Mouse (Mus musculus): ENCODE results near the gene Gpr62. TPM values are rescaled to one million over a fixed set of nuclear protein-coding genes. Genes with fewer than 3 reads are reported as not detected.
A peak's percentile ranks its signal among the peaks of the same experiment; 100 is the strongest.

Gene Gpr62
- polyA plus RNA-seq, 1 experiment from 2014 or later: 0.20 TPM

GRCm38 (mm10) chr9:106482578-106483115, 16.9 kb upstream of the Gpr62 start:
- H3K27me3 ChIP-seq (replicated peaks): no peaks in the 10 kb centered on the region
- H3K36me3 ChIP-seq: peaks cover 36% of the 10 kb centered on the region
- H3K27ac ChIP-seq: no peak overlapping the region
- H3K9me3 ChIP-seq: no peaks in the 10 kb centered on the region
- H3K9ac ChIP-seq: no peak overlapping the region
- no peak overlapping the region for H3K4me3 ChIP-seq (replicated peaks)
- no peak overlapping the region for H3K4me2 ChIP-seq (replicated peaks)
- no peak for ATAC-seq
- 83% methylated on average over 17 of the region's 17 CpGs for WGBS
- H3K4me1 ChIP-seq (replicated peaks): peaks cover 8% of the 10 kb centered on the region

- Histone ChIP-seq H3K27me3 (replicated peaks) (no peaks in the 10 kb centered on the region), H3K4me2 (replicated peaks) (no peak overlapping the region), H3K4me1 (replicated peaks) (peaks cover 9% of the 10 kb centered on the region), H3K9me3 (no peaks in the 10 kb centered on the region), H3K4me3 (replicated peaks) (no peak overlapping the region), H3K36me3 (peaks cover 36% of the 10 kb centered on the region), H3K9ac (no peak overlapping the region), H3K27ac (no peak overlapping the region)
- no peak for ATAC-seq
- WGBS: 94% methylated on average over 13 of the region's 13 CpGs
These were observed 15.9 kb upstream of the Gpr62 start for GRCm38 (mm10) chr9:106481676-106482075.

GRCm38 (mm10) chr9:106481075-106481474, 15.3 kb upstream of the Gpr62 start:
- Histone ChIP-seq H3K4me2 (replicated peaks) (no peak overlapping the region), H3K4me1 (replicated peaks) (peaks cover 15% of the 10 kb centered on the region), H3K4me3 (replicated peaks) (no peak overlapping the region), H3K27me3 (replicated peaks) (no peaks in the 10 kb centered on the region), H3K27ac (no peak overlapping the region), H3K9me3 (no peaks in the 10 kb centered on the region), H3K9ac (no peak overlapping the region), H3K36me3 (peaks cover 36% of the 10 kb centered on the region)
- 92% methylated on average over 15 of the region's 15 CpGs for WGBS
- ATAC-seq: no peak

GRCm38 (mm10) chr9:106480541-106480940, 14.8 kb upstream of the Gpr62 start:
- 92% methylated on average over 7 of the region's 7 CpGs for WGBS
- Histone ChIP-seq H3K4me3 (replicated peaks) (no peak overlapping the region), H3K9me3 (no peaks in the 10 kb centered on the region), H3K36me3 (peaks cover 36% of the 10 kb centered on the region), H3K27ac (no peak overlapping the region), H3K9ac (no peak overlapping the region), H3K4me2 (replicated peaks) (no peak overlapping the region), H3K4me1 (replicated peaks) (peaks cover 20% of the 10 kb centered on the region), H3K27me3 (replicated peaks) (no peaks in the 10 kb centered on the region)
- no peak for ATAC-seq

- Histone ChIP-seq H3K4me3 (replicated peaks) (peak overlapping the region; percentile 61), H3K9me3 (no peaks in the 10 kb centered on the region), H3K27ac (no peak overlapping the region), H3K27me3 (replicated peaks) (no peaks in the 10 kb centered on the region), H3K4me1 (replicated peaks) (peaks cover 37% of the 10 kb centered on the region), H3K9ac (peak overlapping the region; percentile 48), H3K4me2 (replicated peaks) (peak overlapping the region; percentile 80), H3K36me3 (peaks cover 16% of the 10 kb centered on the region)
- ATAC-seq: no peak
- WGBS: 76% methylated on average over 9 of the region's 9 CpGs
These were observed 12.4 kb upstream of the Gpr62 start for GRCm38 (mm10) chr9:106478101-106478500.

- no peak overlapping the region for H3K27ac ChIP-seq
- peak overlapping the region; percentile 48 for H3K9ac ChIP-seq
- H3K27me3 ChIP-seq (replicated peaks): no peaks in the 10 kb centered on the region
- H3K4me3 ChIP-seq (replicated peaks): peak overlapping the region; percentile 61
- H3K4me1 ChIP-seq (replicated peaks): peaks cover 38% of the 10 kb centered on the region
- peaks cover 11% of the 10 kb centered on the region for H3K36me3 ChIP-seq
- WGBS: 3% methylated on average over 16 of the region's 16 CpGs
- H3K9me3 ChIP-seq: no peaks in the 10 kb centered on the region
- H3K4me2 ChIP-seq (replicated peaks): peak overlapping the region; percentile 80
- no peak; the same call in 1 of the 2 replicates for ATAC-seq
These were observed 11.9 kb upstream of the Gpr62 start for GRCm38 (mm10) chr9:106477649-106478048.

- Histone ChIP-seq H3K36me3 (peaks cover 9% of the 10 kb centered on the region), H3K4me1 (replicated peaks) (peaks cover 43% of the 10 kb centered on the region), H3K4me2 (replicated peaks) (peak within 1 kb of the TSS; percentile 80), H3K9me3 (no peaks in the 10 kb centered on the region), H3K27ac (peak within 1 kb of the TSS; percentile 38; the same call in 1 of the 2 replicates), H3K9ac (peak within 1 kb of the TSS; percentile 48), H3K27me3 (replicated peaks) (no peaks in the 10 kb centered on the region), H3K4me3 (replicated peaks) (peak within 1 kb of the TSS; percentile 61)
- WGBS: under 1% methylated on average over 41 of the region's 41 CpGs
- peak; percentile 97 for ATAC-seq
These were observed 11.3 kb upstream of the Gpr62 start, which contains the start of gene Parp3 for GRCm38 (mm10) chr9:106476924-106477484. Gene Parp3, minus strand, starts transcription at chr9:106476949.

GRCm38 (mm10) chr9:106476002-106476923, 10.5 kb upstream of the Gpr62 start:
- Histone ChIP-seq H3K9ac (peak overlapping the region; percentile 42), H3K4me1 (replicated peaks) (peaks cover 48% of the 10 kb centered on the region), H3K9me3 (no peaks in the 10 kb centered on the region), H3K27me3 (replicated peaks) (no peaks in the 10 kb centered on the region), H3K4me3 (replicated peaks) (no peak overlapping the region; the same call in none of the 2 replicates), H3K4me2 (replicated peaks) (peak overlapping the region; percentile 80), H3K27ac (peak overlapping the region; percentile 38; the same call in 1 of the 2 replicates), H3K36me3 (peaks cover 8% of the 10 kb centered on the region)
- 21% methylated on average over 16 of the region's 16 CpGs for WGBS
- ATAC-seq: peak; percentile 52

- H3K27me3 ChIP-seq (replicated peaks): no peaks in the 10 kb centered on the region
- ATAC-seq: no peak
- H3K4me2 ChIP-seq (replicated peaks): peak within 1 kb of the TSS; percentile 80
- peak within 1 kb of the TSS; percentile 42 for H3K9ac ChIP-seq
- 83% methylated on average over 10 of the region's 10 CpGs for WGBS
- no peaks in the 10 kb centered on the region for H3K9me3 ChIP-seq
- H3K27ac ChIP-seq: peak within 1 kb of the TSS; percentile 38; the same call in 1 of the 2 replicates
- H3K36me3 ChIP-seq: peaks cover 1% of the 10 kb centered on the region
- H3K4me1 ChIP-seq (replicated peaks): peaks cover 48% of the 10 kb centered on the region
- H3K4me3 ChIP-seq (replicated peaks): no peak within 1 kb of the TSS; the same call in none of the 2 replicates
These were observed 9.9 kb upstream of the Gpr62 start, which contains the start of gene Rrp9 for GRCm38 (mm10) chr9:106475663-106476001. Gene Rrp9, plus strand, starts transcription at chr9:106475963.

- Histone ChIP-seq H3K4me2 (replicated peaks) (no peak overlapping the region), H3K27me3 (replicated peaks) (no peaks in the 10 kb centered on the region), H3K9me3 (no peaks in the 10 kb centered on the region), H3K4me1 (replicated peaks) (peaks cover 48% of the 10 kb centered on the region), H3K4me3 (replicated peaks) (no peak overlapping the region), H3K9ac (no peak overlapping the region), H3K27ac (no peak overlapping the region), H3K36me3 (no peaks in the 10 kb centered on the region)
- WGBS: 66% methylated on average over 7 of the region's 7 CpGs
- no peak for ATAC-seq
These were observed 9.3 kb upstream of the Gpr62 start for GRCm38 (mm10) chr9:106475046-106475445.

- Histone ChIP-seq H3K9me3 (no peaks in the 10 kb centered on the region), H3K27ac (no peak overlapping the region), H3K4me2 (replicated peaks) (peak overlapping the region; percentile 24; the same call in 1 of the 2 replicates), H3K4me3 (replicated peaks) (no peak overlapping the region), H3K4me1 (replicated peaks) (peaks cover 48% of the 10 kb centered on the region), H3K27me3 (replicated peaks) (no peaks in the 10 kb centered on the region), H3K36me3 (no peaks in the 10 kb centered on the region), H3K9ac (no peak overlapping the region)
- 9% methylated on average over 6 of the region's 6 CpGs for WGBS
- no peak for ATAC-seq
These were observed 8.7 kb upstream of the Gpr62 start for GRCm38 (mm10) chr9:106474456-106474855.

- no peak overlapping the region for H3K9ac ChIP-seq
- no peaks in the 10 kb centered on the region for H3K36me3 ChIP-seq
- no peaks in the 10 kb centered on the region for H3K27me3 ChIP-seq (replicated peaks)
- H3K27ac ChIP-seq: no peak overlapping the region
- H3K4me2 ChIP-seq (replicated peaks): no peak overlapping the region
- ATAC-seq: no peak
- no peak overlapping the region for H3K4me3 ChIP-seq (replicated peaks)
- H3K9me3 ChIP-seq: no peaks in the 10 kb centered on the region
- WGBS: 86% methylated on average over 5 of the region's 5 CpGs
- peaks cover 48% of the 10 kb centered on the region for H3K4me1 ChIP-seq (replicated peaks)
These were observed 8.0 kb upstream of the Gpr62 start for GRCm38 (mm10) chr9:106473753-106474105.
